Mouse (Mus musculus) thymus, postnatal 36 days (tissue): Measurements from ENCODE around the gene Gm10118.

Source experiments
- DNase-seq, 2 experiments: peaks; one replicate each; pipeline ENCODE4 v3.0.0; 2022; ENCODE audit warnings: mixed read lengths in 2 of 2

Gene Gm10118

GRCm38 (mm10) chr10:63927334-63927733, at the start of gene Gm10118:
Gene Gm10118, minus strand, starts transcription at chr10:63927434.
- no peak for DNase-seq

- no peak for DNase-seq
These were observed 45.1 kb upstream of the Gm10118 start for GRCm38 (mm10) chr10:63972300-63972699.

GRCm38 (mm10) chr10:63954308-63954930, 27.2 kb upstream of the Gm10118 start:
- DNase-seq: no peak

DNA sequence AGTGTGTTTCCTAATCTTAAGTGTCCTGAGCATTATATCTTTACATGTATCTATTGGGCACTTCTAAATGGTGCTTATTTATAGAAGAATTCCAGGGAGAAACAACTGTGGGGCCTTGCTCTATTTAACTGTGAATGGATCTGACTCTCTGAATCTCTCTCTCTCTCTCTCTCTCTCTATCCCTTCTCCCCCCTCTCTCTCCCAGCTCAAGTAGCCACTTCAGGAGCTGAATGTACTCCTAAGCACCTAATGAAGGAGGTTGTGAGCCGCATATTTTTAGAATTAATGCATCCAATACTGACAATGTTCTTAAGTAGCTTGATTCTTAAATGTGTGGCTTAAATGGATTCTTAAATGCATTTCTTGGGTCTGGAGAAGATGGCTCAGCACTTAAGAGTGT, 24.2 kb upstream of the Gm10118 start:
- DNase-seq: no peak

DNA sequence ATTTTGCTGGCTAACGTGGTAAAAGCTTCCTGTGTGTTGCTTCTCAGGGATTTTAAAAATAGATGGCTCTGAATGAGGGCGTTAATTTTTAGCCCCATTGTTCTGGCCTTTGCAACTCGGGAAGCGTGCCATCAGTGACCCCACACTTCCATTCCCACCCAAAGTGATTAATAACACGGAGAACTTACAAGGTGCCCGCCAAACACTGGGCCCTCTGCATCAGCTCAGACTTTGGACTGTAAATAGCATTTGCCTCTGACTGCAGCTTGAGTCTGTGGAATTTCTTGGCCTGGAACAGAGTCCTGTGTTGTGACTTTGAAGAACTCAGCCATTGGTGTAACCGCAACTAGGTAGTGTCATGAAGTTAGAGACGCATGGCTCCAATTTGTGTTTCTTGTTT, 23.6 kb upstream of the Gm10118 start:
- DNase-seq: no peak

DNA sequence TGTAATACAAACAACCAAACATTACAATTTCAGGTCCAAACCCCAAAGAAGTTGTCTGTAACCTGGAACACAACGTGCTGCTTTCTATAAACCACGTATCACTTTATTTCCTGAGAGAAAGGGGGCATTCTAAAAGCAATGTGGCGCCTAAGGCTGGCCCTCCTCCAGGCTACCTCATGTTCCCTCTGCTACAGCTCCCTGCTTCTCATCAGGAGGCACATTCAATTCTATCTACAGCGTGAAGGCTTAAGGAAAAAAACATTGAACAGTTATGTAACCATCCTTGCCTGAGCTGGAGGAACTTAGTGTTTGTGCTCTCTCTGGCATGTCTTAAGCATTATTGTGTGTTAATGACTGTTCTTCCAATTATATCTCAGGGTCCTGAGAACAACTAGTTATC, 20.0 kb upstream of the Gm10118 start:
- DNase-seq: no peak

- DNase-seq: no peak
These were observed 18.3 kb upstream of the Gm10118 start for GRCm38 (mm10) chr10:63945534-63945933.

DNA sequence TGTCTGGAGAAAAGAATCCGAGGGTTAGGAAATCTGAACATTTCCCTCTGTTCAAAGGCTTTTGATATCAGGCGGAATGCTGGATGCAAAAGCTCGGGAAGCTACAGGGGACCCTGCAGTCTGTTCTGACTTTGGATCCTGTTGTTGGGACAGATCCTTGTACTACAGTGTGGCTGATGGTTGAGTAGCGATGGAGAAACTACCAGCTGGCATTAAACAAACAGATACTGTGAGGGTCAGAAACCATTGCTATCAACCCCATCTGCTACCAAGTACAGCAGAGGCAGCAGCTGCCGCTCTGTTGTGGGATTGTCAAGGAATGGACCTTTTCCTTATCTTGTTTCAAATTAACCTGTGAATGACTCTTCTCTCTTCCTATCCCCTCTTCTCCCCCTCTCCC, 6.7 kb upstream of the Gm10118 start:
- no peak for DNase-seq

DNA sequence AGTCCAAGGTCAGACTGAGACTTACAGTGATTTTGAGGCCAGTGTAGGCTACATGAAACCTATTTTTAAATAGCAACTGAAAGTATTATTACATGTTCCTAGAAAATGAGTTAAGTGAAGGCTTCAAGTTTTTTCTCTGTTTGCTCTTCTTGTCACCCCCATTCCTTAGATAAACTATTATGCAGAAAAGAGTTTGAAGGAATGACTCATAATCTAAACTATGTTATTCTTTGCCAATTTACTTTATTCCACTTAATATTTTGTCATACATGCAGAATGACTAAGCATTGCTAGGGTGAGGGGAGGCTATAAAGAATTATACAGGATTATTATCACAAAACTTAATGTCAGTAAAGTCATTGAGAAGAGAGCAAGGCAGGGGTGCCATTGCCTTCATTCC, 18.4 kb downstream of the Gm10118 start:
- DNase-seq: no peak

DNA sequence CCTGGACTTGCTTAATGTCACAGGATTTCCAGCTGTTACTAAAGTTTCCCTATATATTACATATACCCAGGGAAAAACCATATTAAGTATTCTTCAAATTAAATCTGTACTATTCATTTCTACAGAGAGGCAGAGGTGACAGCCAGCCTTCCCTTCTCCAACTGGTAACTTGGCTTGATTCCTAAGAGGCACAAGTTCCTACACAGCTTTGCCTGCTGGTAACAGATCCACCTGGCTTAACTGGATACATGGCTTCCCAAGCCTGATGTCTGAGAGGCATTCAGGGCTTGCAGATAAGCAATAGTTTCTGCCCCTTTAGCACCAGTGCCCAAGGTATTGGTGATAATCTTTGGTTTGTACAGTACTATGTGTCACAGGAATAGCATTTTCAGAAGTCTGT, 27.3 kb downstream of the Gm10118 start:
- DNase-seq: no peak

DNA sequence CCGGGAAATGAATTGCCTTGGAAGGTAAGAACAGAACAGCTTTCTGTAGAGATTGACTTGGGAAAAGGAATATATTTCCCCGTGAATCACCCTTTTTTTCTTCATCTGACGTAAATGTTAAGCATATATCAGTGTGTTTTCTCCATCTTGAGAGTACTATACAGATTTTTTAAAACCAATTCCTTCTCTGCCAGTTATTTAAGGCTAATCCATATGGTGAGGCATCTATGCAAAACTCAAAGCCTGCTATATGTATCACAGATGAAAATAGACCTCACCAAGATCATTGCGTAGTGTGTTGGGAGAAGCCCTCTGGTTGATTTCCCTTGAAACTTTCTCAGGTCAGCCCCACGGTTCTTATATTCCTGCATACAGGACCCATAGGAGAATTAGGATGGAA, 32.6 kb downstream of the Gm10118 start:
- no peak for DNase-seq

DNA sequence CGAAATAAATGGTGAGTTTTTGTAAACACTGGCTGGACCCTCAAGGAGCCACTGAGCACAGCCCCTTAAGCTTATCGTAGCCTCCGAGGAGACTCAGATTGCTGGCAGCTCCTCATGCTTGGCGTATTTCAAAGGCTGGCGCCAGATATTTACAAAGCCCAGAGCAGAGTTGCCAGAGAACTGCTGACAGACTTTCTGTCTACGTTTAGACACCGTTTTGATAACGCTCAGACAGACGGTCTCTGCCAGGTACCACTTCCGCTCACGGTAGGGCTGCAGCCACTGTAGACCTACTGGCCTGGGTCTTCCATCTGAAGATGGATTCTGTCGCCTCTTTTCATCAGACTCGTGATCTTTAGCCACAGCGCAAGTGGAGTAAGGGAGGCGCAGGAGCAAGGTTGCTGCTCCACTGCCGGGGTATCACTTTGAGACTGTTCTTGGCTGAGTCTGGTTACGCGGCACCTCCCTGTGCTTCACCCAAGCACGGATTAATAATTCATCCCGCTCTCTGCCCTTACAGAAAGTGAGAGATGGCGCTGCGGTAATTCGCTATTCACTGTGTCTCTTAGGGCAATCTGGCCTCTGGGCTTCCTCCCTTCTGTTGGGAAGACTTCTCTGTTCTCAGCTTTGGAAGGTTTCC, 40.7 kb downstream of the Gm10118 start:
- DNase-seq: no peak

DNA sequence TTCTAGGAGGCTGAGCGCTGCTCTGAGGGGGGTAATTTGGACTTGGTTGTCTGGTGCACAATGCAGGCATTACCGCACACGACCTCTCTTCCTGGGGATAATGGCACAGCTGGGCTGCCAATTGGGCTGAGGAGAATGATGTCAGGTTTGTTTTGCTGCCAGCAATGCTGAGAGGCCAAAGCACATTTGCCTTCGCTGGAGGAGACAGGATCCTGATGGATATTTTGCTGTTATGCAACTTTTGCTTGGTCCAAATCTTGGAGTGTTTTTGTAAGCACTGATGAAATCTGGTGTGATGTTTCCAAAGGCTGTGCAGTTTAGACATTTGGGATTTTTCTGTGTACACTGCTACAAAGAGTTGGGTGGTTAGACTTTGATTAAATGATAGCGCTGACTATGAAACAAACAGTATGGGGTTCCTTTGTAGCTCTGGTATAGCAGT, 46.8 kb downstream of the Gm10118 start:
- DNase-seq: no peak
